Mouse (Mus musculus) liver, adult (tissue): Measurements from ENCODE around the gene Rfk.

ENCODE experiments used
- GATA4 ChIP-seq: IDR thresholded peaks from 2 replicates; pipeline ENCODE4 v1.6.1; 2014; ENCODE audit warnings: mild to moderate bottlenecking, low read length; ENCODE audit not compliant: insufficient replicate concordance

Rfk gene

GRCm38 (mm10) chr19:17409351-17409750 is 15.5 kb downstream of the Rfk start:
- TF ChIP-seq GATA4 = no peak

DNA sequence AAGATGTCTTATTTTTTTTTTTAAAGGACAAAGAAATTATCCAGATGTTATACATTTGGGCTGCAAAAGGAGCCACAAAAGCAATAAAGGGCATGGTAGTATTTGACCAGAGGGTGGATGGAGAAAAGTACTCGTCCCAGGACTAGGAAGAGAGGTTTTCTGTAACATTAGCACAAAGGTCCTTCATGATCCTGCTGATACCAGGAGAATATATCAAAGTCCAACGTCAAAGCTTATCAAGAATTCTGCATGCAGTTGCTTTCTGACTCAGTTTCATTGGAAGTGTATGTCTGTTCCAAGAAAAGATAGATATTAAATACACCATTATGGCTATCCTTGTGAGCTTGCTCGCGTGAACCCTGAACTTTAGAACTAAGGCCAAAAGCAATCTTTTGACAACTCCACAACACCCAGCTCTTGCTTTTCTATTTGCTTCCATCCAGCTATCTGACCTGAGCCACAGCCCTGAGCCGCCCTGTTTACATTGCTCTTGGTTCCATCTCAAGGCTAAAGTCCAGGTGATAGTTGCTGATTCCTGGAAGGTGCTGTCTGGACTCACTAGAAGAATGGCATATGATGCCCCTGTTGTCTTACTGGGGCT is 16.7 kb downstream of the Rfk start:
- TF ChIP-seq GATA4 = peak; percentile 41; the same call in 1 of the 2 replicates

DNA sequence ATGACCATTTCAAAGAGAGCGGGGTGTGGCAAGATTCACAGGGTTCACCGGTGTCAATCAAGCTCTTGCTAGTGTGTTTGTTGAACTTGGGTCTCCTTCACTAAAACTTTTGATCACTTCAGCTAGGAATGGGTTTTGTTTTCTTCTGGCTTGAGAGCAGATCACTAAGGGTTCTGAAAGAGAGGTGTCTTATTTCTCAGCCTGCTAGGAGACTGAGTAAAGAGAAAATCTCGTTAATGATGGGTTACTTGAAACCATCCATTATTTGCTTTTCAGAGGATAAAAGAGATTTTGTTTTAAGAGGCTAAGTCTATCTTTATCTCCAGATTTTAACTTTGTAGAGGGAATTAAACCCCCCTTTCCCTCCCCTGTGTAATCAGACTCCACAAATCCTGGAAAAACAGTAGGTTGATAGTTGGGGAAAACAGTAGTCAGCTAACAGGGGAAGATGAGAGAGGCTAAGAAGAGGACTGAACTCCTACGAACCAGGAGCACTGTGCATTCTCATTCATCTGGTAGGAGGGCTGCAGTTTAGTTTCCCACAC is 19.1 kb downstream of the Rfk start:
- no peak for TF ChIP-seq GATA4

- TF ChIP-seq GATA4 = no peak
Observed at GRCm38 (mm10) chr19:17417855-17418254, 24.0 kb downstream of the Rfk start.

DNA sequence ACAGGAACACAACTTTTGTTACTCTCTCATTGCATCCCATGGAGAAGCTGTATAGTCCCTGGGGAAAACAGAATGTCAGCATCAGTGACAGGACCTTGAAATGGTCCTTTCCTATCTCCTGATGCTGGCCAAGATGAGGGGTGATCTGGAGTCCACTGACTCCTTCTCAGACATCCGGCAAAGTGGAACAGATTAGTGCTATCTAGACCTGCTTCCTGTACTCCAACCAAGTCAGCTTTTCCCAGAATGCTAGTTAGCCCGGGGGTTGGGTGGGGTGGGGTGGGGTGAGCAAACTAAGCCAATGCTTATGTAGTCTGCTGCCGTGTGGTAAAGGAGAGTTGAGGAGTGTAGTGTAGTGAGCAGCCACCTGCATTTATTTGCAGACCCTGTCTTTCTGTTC is 29.5 kb downstream of the Rfk start:
- TF ChIP-seq GATA4 = peak; percentile 84; the same call in 1 of the 2 replicates

DNA sequence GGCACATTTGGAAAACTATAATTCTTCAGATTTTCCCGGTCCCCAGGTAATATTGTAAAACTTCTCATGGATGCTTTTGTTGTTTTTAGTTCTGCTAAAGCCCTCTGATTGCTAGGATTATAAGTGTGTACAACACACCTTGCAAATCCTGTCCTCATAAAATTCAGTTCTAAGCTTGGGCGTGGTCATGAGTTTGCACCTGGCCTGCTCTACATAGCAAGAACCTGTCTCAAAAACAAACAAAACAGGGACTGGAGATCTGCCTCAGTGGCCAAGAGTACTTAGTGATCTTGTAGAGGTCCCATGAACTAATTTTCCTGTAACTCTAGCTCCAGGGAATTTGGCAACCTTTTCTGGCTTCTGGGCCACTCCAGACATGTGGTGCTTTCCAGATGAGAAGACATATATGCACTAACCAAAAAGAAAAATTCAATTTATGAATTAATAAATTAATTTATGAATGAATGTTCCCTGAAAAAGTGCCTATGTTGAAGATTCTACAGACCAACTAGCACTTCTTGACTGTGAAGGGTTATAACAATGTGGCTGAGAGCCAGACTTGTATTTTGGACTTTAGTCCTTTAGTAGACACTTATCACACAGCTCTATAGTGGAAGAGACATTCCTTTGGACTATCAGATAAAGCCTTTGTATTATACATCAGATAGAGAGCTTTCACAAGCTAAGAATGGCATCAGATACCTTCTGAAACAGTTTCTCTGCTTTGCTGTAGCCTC is 34.1 kb downstream of the Rfk start:
- no peak for TF ChIP-seq GATA4

- TF ChIP-seq GATA4 = no peak
Observed at GRCm38 (mm10) chr19:17428561-17428914, 34.7 kb downstream of the Rfk start.

- no peak for TF ChIP-seq GATA4
Observed at GRCm38 (mm10) chr19:17436651-17437050, 42.8 kb downstream of the Rfk start.

DNA sequence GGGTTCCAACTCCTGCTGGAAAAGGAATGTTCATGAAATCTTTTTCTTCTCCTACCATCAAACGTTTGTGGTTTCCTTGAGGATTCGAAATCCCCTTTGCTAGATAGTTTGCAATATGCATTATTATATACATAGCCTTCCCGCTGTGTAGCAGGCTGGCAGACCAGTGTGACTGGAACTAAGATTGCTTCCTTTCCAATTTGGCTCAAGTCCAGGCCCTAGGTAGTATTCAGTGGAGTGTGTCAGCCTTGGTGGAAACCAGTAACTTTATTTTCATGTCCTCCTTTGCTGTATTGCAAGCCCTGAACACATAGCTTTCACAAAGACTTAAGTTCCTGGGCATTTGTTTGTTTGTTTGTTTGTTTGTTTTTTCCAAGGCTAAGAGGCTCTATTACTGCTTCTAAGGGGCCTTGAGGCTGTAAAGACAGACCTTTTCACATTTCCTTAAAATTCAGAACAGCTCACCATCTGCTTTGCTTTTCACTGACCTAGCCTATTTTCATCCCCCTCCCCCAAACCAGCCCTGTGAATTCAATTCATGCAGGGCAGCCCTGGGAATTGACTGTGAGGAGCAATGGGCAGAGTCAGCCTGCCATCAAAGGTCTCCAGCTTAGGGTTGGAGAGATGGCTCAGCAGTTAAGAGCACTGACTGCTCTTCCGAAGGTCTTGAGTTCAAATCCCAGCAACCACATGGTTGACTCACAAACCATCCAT is 45.8 kb downstream of the Rfk start:
- no peak for TF ChIP-seq GATA4

GRCm38 (mm10) chr19:17443581-17443980 is 49.7 kb downstream of the Rfk start:
- TF ChIP-seq GATA4 = no peak
